Mouse (Mus musculus) bone marrow macrophage, adult 2 months (primary cell): ENCODE measurements around the gene Ttyh2.

Experiments
- CTCF ChIP-seq: IDR thresholded peaks from 2 replicates; pipeline ENCODE4 v1.5.1; 2012; ENCODE audit warnings: low read depth, mild to moderate bottlenecking, low read length, moderate library complexity
- POLR2A ChIP-seq: IDR thresholded peaks from 2 replicates; pipeline ENCODE4 v1.6.1; 2012; ENCODE audit warnings: mild to moderate bottlenecking, low read depth, low read length, borderline replicate concordance

GRCm38 (mm10) chr11:114688729-114689128 is 13.5 kb downstream of the Ttyh2 start:
- TF ChIP-seq CTCF (no peak), POLR2A (no peak)
